Mouse (Mus musculus) myocyte (in vitro differentiated cells): ENCODE measurements around the gene Dennd1a. TPM values are rescaled to one million over a fixed set of nuclear protein-coding genes. Genes with fewer than 3 reads are reported as not detected.

Experiments used
- H3K27me3 ChIP-seq: one replicate; pipeline ENCODE4 v1.6.1; 2011; ENCODE audit not compliant: control insufficient read depth, insufficient read depth, insufficient read length
- H3K36me3 ChIP-seq: one replicate; pipeline ENCODE4 v1.6.1; 2011; ENCODE audit not compliant: control insufficient read depth, insufficient read depth
- H3K4me2 ChIP-seq: one replicate; pipeline ENCODE4 v1.6.1; 2011; ENCODE audit warnings: low read depth, control low read depth
- H3K4me3 ChIP-seq: one replicate; pipeline ENCODE4 v1.5.1; 2011; ENCODE audit warnings: mild to moderate bottlenecking, control low read depth, moderate library complexity
- H3K79me2 ChIP-seq: one replicate; pipeline ENCODE4 v1.6.1; 2011; ENCODE audit not compliant: control insufficient read depth, insufficient read depth
- H3ac ChIP-seq: one replicate; pipeline ENCODE4 v1.6.1; 2011; ENCODE audit not compliant: control insufficient read depth, insufficient read length
- CEBPB ChIP-seq: IDR thresholded peaks from 2 replicates; pipeline ENCODE4 v1.6.1; 2011; ENCODE audit warnings: mild to moderate bottlenecking, moderate library complexity; ENCODE audit not compliant: poor library complexity, insufficient read depth, severe bottlenecking
- E2F4 ChIP-seq: IDR thresholded peaks from one replicate; pipeline ENCODE4 v1.6.1; 2011; ENCODE audit warnings: mild to moderate bottlenecking, control low read depth, moderate library complexity; ENCODE audit not compliant: insufficient read depth
- MAX ChIP-seq: IDR thresholded peaks from one replicate; pipeline ENCODE4 v1.6.1; 2011; ENCODE audit warnings: low read depth, mild to moderate bottlenecking, control low read depth
- MYOD1 ChIP-seq, 3 experiments: IDR thresholded peaks; one replicate each; pipeline ENCODE4 v1.6.1; 2011; ENCODE audit warnings: control low read depth in 2 of 3, low read depth in 2 of 3, mild to moderate bottlenecking in 2 of 3, moderate library complexity in 1 of 3; ENCODE audit not compliant: insufficient read length in 2 of 3, control insufficient read depth in 1 of 3
- MYOG ChIP-seq, 3 experiments: IDR thresholded peaks; one replicate each; pipeline ENCODE4 v1.6.1; 2011; ENCODE audit warnings: control low read depth in 2 of 3, low read depth in 2 of 3, mild to moderate bottlenecking in 2 of 3; ENCODE audit not compliant: insufficient read length in 2 of 3, control insufficient read depth in 1 of 3, insufficient read depth in 1 of 3
- POLR2A ChIP-seq: IDR thresholded peaks from one replicate; pipeline ENCODE4 v1.6.1; 2011; ENCODE audit warnings: low read depth, mild to moderate bottlenecking, control low read depth, moderate library complexity; ENCODE audit not compliant: insufficient read length
- POLR2AphosphoS2 ChIP-seq: IDR thresholded peaks from one replicate; pipeline ENCODE4 v1.6.1; 2011; ENCODE audit warnings: low read depth, control low read depth; ENCODE audit not compliant: insufficient read length
- REST ChIP-seq: IDR thresholded peaks from one replicate; pipeline ENCODE4 v1.6.1; 2011; ENCODE audit warnings: mild to moderate bottlenecking, control low read depth, moderate library complexity; ENCODE audit not compliant: insufficient read depth, insufficient read length
- SRF ChIP-seq: IDR thresholded peaks from one replicate; pipeline ENCODE4 v1.6.1; 2011; ENCODE audit warnings: low read depth; ENCODE audit not compliant: control insufficient read depth, insufficient read length
- TCF12 ChIP-seq: IDR thresholded peaks from one replicate; pipeline ENCODE4 v1.6.1; 2011; ENCODE audit warnings: mild to moderate bottlenecking, control low read depth; ENCODE audit not compliant: poor library complexity, insufficient read depth, severe bottlenecking
- TCF3 ChIP-seq: IDR thresholded peaks from one replicate; pipeline ENCODE4 v1.6.1; 2011; ENCODE audit warnings: low read depth, control low read depth; ENCODE audit not compliant: insufficient read length
- USF1 ChIP-seq: IDR thresholded peaks from one replicate; pipeline ENCODE4 v1.6.1; 2011; ENCODE audit warnings: low read depth, mild to moderate bottlenecking, control low read depth, moderate library complexity
- polyA plus RNA-seq: library from polyadenylated mRNA; unstranded; fragments of >200 nt; fragmentation: generic; extraction: Trizol; gene quantifications from one replicate; pipeline ENCODE4 v1.2.1, GENCODE M21; 2012; ENCODE audit warnings: missing spikeins

The Dennd1a gene
- polyA plus RNA-seq, 1 experiment: 11.3 TPM

DNA sequence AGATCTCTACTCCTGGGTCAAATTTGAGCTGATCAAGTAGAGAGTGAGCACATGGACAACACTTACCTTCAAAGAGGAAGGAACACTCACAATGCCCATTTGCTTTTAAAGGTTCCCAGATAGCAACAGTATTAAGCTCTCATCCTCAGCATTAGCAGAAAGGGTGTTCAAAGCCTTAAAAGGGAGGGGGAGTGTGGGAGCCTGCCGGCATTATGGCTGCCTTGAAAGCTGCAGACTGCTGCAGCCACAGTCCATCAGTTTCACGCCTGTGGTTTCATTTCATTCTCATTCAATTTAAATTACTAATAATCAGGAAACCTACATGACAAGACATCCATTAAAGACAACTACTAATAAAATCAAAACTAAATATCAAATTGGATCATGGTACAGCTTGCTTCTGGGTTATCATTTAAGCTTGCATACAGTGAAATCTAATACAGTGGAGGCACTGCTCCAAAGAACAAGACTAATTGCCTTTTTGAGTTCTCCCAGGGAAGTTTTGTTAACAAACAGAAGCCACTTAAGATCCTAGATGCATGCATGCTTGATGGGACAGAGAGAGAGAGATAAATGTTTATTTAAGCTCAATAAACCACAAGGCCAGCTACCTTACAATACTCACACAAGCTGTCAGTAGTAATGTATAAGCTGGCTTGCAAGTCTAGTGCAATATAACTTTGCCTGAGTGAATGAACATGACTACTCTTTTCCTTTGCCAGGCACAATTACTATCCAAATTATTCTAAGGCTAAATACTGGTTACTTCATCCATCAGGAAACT lies 192.6 kb downstream of the Dennd1a start:
- Histone ChIP-seq H3K4me3 (no peak overlapping the region), H3K79me2 (no peaks in the 10 kb centered on the region), H3K36me3 (no peaks in the 10 kb centered on the region), H3K27me3 (no peaks in the 10 kb centered on the region), H3ac (no peak overlapping the region), H3K4me2 (no peak overlapping the region)
- no peak for TF ChIP-seq POLR2AphosphoS2
- no peak for TF ChIP-seq CEBPB
- no peak for TF ChIP-seq USF1
- no peak for TF ChIP-seq POLR2A
- no peak for TF ChIP-seq MYOG (IDR thresholded peaks at IDR 0.05; ENCODE audit: control insufficient read depth in 1 of 3, insufficient read depth in 1 of 3, insufficient read length in 2 of 3, low read depth in 2 of 3)
- no peak for TF ChIP-seq TCF3
- no peak for TF ChIP-seq TCF12
- TF ChIP-seq MAX: no peak
- no peak for TF ChIP-seq E2F4
- no peak for TF ChIP-seq MYOD1 (IDR thresholded peaks at IDR 0.05; ENCODE audit: control insufficient read depth in 1 of 3, insufficient read length in 2 of 3, low read depth in 2 of 3)
- no peak for TF ChIP-seq REST
- TF ChIP-seq SRF: no peak

DNA sequence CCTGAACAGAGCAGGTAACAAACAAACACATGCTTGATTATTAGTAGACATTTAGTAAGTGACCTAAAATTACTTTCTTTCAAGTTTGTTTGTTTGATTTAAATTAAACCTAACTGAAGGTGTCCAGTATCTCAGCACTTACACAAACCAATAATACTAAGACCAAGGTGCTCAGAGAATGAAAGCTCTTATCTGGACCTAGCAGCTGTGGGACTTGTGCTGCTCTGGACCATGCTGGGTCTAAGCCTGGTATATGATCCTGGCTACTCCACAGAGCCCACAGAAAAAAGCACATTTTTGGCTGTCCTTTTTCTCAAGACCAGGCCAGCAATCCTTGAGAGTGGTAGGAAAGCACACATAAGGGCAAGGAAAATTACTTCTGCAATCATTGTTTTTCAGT lies 193.2 kb downstream of the Dennd1a start:
- Histone ChIP-seq H3ac (no peak overlapping the region), H3K79me2 (no peaks in the 10 kb centered on the region), H3K36me3 (no peaks in the 10 kb centered on the region), H3K4me2 (no peak overlapping the region), H3K27me3 (no peaks in the 10 kb centered on the region), H3K4me3 (no peak overlapping the region)
- TF ChIP-seq REST: no peak
- TF ChIP-seq TCF12: no peak
- TF ChIP-seq CEBPB: no peak
- TF ChIP-seq MAX: no peak
- no peak for TF ChIP-seq SRF

DNA sequence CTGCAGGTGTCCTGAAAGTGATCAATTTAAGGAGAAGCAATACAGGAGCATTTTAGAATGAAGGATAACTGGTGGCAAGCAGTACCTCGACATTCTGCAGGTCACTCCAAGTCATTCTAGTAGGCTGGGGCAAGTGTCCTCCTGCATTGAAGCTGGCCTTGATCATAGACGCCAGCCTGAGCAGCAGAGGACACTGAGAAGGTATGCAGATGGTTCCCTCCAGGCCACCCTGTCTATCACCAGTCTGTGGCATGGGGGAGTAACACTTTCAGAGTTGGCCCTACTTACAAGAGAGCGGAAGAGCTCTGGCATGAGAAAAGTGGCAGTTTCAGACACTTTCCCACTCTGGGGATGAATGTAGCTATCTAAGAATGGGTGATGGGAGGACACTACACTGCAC lies 193.9 kb downstream of the Dennd1a start:
- Histone ChIP-seq H3K4me3 (no peak overlapping the region), H3K27me3 (no peaks in the 10 kb centered on the region), H3ac (no peak overlapping the region), H3K36me3 (no peaks in the 10 kb centered on the region), H3K4me2 (no peak overlapping the region), H3K79me2 (no peaks in the 10 kb centered on the region)
- TF ChIP-seq REST: no peak
- TF ChIP-seq TCF12: no peak
- TF ChIP-seq CEBPB: no peak
- no peak for TF ChIP-seq POLR2AphosphoS2
- TF ChIP-seq MAX: no peak
- TF ChIP-seq POLR2A: no peak
- TF ChIP-seq USF1: no peak
- no peak for TF ChIP-seq MYOG (IDR thresholded peaks at IDR 0.05; ENCODE audit: control insufficient read depth in 1 of 3, insufficient read depth in 1 of 3, insufficient read length in 2 of 3, low read depth in 2 of 3)
- TF ChIP-seq MYOD1 (IDR thresholded peaks at IDR 0.05; ENCODE audit: control insufficient read depth in 1 of 3, insufficient read length in 2 of 3, low read depth in 2 of 3): no peak
- no peak for TF ChIP-seq TCF3
- no peak for TF ChIP-seq E2F4

DNA sequence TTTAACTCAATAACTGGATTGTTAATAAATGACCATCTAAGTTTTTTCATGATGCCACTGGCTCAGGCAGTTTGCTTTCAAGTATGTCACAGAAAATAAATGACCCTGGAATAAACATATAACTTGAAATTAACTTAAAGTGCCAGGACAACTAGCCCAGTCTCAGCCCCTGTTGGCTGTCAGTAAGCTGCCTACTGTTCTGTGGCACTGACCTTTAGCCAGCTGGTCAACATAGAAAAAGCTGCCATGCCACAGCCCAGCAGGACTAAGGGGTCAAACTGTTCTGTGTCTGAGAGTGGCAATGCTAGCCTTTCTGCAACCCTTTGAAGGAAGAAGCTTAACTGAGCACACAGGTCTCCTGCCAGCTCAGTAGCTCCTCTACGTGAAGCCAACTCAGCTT lies 198.8 kb downstream of the Dennd1a start:
- Histone ChIP-seq H3K27me3 (no peaks in the 10 kb centered on the region), H3K36me3 (no peaks in the 10 kb centered on the region), H3ac (no peak overlapping the region), H3K4me2 (no peak overlapping the region), H3K79me2 (no peaks in the 10 kb centered on the region), H3K4me3 (no peak overlapping the region)
- no peak for TF ChIP-seq E2F4
- TF ChIP-seq MYOD1 (IDR thresholded peaks at IDR 0.05; ENCODE audit: control insufficient read depth in 1 of 3, insufficient read length in 2 of 3, low read depth in 2 of 3): no peak
- no peak for TF ChIP-seq TCF12
- TF ChIP-seq CEBPB: no peak
- TF ChIP-seq POLR2A: no peak
- TF ChIP-seq TCF3: no peak
- no peak for TF ChIP-seq SRF
- TF ChIP-seq USF1: no peak
- no peak for TF ChIP-seq MAX
- no peak for TF ChIP-seq POLR2AphosphoS2
- no peak for TF ChIP-seq MYOG (IDR thresholded peaks at IDR 0.05; ENCODE audit: control insufficient read depth in 1 of 3, insufficient read depth in 1 of 3, insufficient read length in 2 of 3, low read depth in 2 of 3)
- TF ChIP-seq REST: no peak

DNA sequence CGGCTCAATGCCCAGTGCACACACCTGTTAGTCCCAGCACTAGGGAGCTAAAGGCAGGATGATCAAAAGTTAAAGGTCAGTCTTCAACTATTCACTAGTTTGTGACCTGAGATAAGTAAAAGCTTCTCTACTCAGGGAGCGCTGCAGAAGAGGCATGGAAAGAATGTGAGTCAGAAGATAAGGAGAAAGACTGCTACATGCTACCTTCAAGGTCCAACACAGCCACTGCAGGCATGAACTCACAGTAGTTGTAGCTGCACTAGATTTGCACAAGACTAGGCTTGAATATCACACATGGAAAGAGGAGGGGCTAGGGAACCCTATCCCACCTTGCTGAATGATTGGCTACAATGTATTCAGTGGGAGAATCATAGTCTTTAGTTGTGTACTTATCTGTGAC lies 202.1 kb downstream of the Dennd1a start:
- Histone ChIP-seq H3K79me2 (peaks cover 2% of the 10 kb centered on the region), H3ac (no peak overlapping the region), H3K4me2 (no peak overlapping the region), H3K36me3 (no peaks in the 10 kb centered on the region), H3K27me3 (no peaks in the 10 kb centered on the region), H3K4me3 (no peak overlapping the region)
- TF ChIP-seq REST: no peak
- no peak for TF ChIP-seq SRF
- no peak for TF ChIP-seq MYOG (IDR thresholded peaks at IDR 0.05; ENCODE audit: control insufficient read depth in 1 of 3, insufficient read depth in 1 of 3, insufficient read length in 2 of 3, low read depth in 2 of 3)
- TF ChIP-seq TCF3: no peak
- no peak for TF ChIP-seq USF1
- no peak for TF ChIP-seq MAX
- TF ChIP-seq CEBPB: no peak
- no peak for TF ChIP-seq POLR2A
- TF ChIP-seq E2F4: no peak
- no peak for TF ChIP-seq MYOD1 (IDR thresholded peaks at IDR 0.05; ENCODE audit: control insufficient read depth in 1 of 3, insufficient read length in 2 of 3, low read depth in 2 of 3)
- no peak for TF ChIP-seq TCF12
- TF ChIP-seq POLR2AphosphoS2: no peak
